Mouse (Mus musculus) cortical plate, adult 2 months (tissue): ENCODE measurements at regions not wholly inside any gene's neighbourhood (a gene's known extent, or its start where the extent isn't known, plus 50 kb on each side); places are given as distances from the start of the nearest gene placed in this dataset.

ENCODE experiments used
- CTCF ChIP-seq: fragments of 200-500 bp; IDR thresholded peaks from 2 replicates; pipeline ENCODE4 v1.5.1; 2011; ENCODE audit warnings: mild to moderate bottlenecking, control low read depth, low read length; ENCODE audit not compliant: insufficient read depth; ENCODE audit errors: extremely low read depth
- POLR2A ChIP-seq: fragments of 200-500 bp; IDR thresholded peaks from 2 replicates; pipeline ENCODE4 v1.6.1; 2011; ENCODE audit warnings: mild to moderate bottlenecking, low read length, control low read depth; ENCODE audit not compliant: insufficient read depth; ENCODE audit errors: extremely low read depth

DNA sequence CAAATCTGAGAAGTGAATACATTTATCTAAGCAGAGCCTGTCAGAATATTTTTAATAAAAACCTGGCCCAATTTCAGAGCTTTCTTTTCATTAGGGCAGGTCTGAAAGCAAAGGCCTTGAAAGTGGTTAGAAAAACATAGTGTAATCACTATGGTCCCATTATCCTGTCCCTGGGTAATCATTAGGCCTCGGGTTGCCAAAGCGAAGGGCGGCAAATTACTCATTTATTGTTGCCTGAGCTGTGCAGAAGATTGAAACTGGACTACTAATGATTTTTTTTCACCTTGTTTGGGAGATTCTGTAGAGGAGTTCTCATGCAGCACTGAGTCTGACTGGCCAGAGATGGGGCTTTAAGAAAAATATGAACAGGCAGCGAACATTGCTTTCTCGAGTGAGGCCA lies 63.7 kb upstream of the Prkd1 start:
- TF ChIP-seq CTCF (no peak), POLR2A (no peak)
